Mouse (Mus musculus): ENCODE results near the gene Kcnma1. TPM values are rescaled to one million over a fixed set of nuclear protein-coding genes. Genes with fewer than 3 reads are reported as not detected.

Kcnma1 gene
- total RNA-seq, 2 experiments from 2014 or later, result 32.4 to 53.7 TPM

DNA sequence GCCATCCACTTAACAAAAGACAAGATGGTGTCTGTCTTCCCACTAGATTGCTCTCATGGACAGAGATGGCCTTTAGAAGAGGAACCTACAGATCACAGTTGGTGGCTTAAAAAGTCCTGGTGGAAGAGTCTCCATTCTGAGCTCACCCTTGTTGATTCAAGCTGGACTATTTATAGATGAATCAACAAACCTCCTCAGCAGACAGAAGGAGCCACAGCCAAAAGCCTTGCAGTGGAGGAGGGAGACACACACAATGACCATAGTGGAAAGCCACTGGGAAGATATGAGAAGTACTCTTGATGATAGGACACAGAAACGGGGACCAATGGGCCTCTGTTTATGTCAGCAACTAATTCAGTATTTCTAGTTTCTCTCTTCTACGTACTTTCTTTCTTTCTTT, 239.7 kb downstream of the Kcnma1 start:
- DNase-seq, result no peak

GRCm38 (mm10) chr14:23772685-23773084, 241.6 kb downstream of the Kcnma1 start:
- no peak for DNase-seq

- peak; percentile 37 for DNase-seq
Measured at GRCm38 (mm10) chr14:23771794-23772193, 242.5 kb downstream of the Kcnma1 start.

DNA sequence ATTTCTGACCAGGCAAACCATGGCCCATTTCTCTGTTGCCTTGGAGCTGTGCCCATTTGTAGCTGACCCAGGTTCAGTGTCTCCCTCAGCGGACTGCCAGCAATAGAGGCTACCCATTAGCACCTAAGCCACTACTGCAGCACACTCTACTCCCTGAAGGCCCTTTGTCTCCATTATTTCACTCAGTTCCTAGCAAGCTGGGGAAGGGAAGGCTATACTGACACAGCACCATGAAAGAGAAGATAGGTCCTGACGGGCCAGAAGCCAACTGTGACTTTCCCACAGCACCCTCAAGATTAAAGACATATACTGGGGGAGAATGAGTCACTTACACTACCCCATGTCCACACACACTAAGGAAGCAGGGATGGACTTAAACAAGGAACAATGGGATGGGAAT, 251.8 kb downstream of the Kcnma1 start:
- DNase-seq, result no peak

DNA sequence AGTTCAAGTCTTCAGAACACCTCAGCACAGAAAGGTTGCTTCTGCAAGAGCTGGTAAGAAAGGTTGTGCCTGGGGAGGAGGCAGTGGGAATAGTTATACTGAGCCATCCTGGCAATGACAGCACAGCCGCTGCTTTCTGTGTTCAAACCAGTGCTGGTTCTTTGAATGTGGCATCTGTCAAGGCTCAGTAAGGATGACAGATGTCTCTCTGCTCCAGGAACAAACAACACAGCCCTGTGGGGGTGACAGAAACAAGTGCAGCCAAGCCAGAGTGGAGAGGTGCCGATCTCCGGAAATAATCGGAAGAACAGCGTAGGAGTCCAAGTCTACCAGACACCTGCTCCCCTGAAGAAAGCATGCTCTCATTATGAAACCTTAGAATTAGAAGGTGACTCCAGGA, 254.7 kb downstream of the Kcnma1 start:
- no peak for DNase-seq

GRCm38 (mm10) chr14:23758421-23758820, 255.9 kb downstream of the Kcnma1 start:
- DNase-seq, result no peak

DNA sequence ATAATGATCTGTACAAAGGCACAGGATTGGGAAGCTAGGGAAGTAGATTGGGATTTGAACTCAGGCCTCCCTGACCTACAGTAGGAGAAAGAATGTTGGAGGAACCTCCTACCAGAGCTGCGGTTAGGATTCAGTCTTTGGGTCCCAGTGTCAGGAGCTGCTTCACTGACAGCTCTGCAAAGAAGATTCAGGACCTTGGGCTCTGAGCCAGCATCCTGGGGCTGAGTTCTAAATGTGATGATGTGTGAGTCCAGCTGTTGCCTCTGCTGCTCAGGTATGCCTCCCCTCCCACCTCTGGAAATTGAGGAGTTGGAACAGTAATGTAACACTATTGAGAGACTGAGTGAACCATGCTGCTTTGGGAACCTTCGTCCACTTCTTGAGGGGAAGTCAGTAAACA, 266.3 kb downstream of the Kcnma1 start:
- no peak for DNase-seq

DNA sequence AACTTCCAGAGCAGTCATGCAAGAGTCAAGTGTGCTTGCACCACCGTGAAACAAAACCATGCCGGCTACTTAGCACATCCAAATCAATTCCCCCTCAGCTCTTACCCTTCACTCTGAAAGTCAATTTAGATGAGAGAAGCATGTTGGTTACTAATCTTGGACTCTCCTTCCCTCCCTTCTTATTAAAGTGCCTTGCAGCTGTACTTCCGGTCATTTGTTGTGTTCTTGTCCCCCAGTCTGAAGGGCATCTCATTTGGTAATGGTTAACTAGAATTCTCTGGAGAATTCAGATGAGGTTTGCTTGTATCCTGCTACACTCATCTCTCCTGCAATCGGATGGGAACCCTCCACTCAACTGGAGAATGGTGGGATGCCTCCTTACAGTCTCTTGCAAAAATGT, 267.3 kb downstream of the Kcnma1 start:
- no peak for DNase-seq

DNA sequence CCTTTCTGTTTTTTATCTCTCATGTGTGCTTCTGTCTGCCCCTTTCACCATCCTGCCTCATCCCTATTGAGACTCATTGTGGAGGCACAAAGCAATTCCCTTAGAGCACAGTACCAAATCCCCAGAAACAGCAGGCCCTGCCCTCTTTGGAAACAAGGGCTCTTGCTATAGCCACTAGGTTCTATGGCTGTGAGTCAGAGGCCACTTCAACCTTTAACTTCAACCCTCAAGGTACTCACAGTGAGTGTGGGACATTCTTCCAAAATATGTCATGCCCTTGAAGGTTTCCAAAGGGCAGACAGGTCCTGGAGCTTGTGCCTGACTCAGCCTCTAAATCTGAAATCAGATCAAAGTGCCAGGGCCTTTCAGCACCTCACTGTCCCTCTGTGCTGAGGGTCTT, 272.8 kb downstream of the Kcnma1 start:
- no peak for DNase-seq

GRCm38 (mm10) chr14:23734200-23734599, 280.1 kb downstream of the Kcnma1 start:
- DNase-seq, result no peak

DNA sequence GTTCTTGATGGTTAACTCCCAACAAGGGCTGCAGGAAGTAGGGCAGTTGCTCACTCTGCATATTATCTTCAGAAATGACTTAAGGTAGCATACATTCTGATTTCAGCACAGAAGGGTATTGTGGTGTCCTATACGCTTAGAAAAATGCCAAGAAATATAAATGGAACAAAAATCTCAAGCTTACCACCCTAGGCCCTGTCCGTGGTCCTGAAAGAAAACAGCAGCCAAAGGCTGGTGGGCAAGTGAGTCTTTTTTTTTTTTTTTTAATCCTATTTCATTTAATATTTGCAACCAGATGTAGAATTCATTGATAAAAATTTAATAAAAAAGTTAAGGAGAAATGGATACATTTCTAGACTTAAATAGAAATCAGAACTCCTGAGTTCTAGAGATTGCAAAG, 284.9 kb downstream of the Kcnma1 start:
- no peak for DNase-seq

GRCm38 (mm10) chr14:23723701-23724430, 290.4 kb downstream of the Kcnma1 start:
- no peak for DNase-seq

GRCm38 (mm10) chr14:23719246-23719645, 295.0 kb downstream of the Kcnma1 start:
- DNase-seq, result no peak

- no peak for DNase-seq
Measured at GRCm38 (mm10) chr14:23718667-23719066, 295.6 kb downstream of the Kcnma1 start.

- DNase-seq, result no peak
Measured at GRCm38 (mm10) chr14:23714396-23715131, 299.7 kb downstream of the Kcnma1 start.

GRCm38 (mm10) chr14:23712891-23713290, 301.4 kb downstream of the Kcnma1 start:
- DNase-seq, result no peak

GRCm38 (mm10) chr14:23710954-23711353, 303.3 kb downstream of the Kcnma1 start:
- DNase-seq, result no peak

DNA sequence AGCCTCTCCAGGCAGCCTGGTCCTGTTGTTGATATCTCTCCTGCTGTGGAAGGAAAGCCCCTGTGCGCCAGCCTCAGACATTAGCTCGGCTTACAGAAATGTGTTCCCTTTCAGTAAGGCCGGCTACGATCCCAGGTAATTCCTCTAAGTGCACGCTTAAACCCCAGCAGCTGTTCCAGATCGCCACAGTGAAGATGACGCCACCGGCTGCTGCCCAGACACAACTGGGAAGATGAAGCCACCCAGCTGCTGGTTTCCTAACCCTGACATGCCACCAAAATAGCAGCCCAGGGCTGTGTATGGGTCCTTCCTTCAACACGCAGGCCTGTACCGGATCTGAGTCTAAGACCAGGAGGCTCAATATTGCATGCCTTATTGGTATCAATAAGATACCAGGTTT, 307.5 kb downstream of the Kcnma1 start:
- peak; percentile 54 for DNase-seq

DNA sequence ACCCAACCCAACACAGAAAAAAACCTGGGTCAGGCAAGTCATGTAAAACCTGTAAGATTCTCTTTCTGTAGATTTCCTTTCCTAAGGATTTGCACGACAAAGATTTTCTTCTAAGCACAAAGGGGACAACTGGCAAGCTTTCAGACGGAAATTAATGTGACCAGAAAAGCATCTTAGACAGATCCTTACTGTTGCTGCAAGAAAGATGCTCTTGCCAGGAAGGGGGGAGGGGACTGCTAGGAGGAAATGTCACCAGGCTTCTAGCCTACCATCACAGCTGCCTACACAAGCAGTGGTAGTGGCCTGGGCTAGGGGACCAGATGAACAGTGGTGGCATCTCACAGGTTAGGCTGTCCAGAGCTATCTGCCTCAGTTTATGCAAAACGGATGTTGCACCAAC, 308.6 kb downstream of the Kcnma1 start:
- DNase-seq, result no peak

- no peak for DNase-seq
Measured at GRCm38 (mm10) chr14:23704303-23704702, 310.0 kb downstream of the Kcnma1 start.

GRCm38 (mm10) chr14:23696341-23696740, 317.9 kb downstream of the Kcnma1 start:
- no peak for DNase-seq

- DNase-seq, result peak; percentile 10
Measured at GRCm38 (mm10) chr14:23689681-23690080, 324.6 kb downstream of the Kcnma1 start.

DNA sequence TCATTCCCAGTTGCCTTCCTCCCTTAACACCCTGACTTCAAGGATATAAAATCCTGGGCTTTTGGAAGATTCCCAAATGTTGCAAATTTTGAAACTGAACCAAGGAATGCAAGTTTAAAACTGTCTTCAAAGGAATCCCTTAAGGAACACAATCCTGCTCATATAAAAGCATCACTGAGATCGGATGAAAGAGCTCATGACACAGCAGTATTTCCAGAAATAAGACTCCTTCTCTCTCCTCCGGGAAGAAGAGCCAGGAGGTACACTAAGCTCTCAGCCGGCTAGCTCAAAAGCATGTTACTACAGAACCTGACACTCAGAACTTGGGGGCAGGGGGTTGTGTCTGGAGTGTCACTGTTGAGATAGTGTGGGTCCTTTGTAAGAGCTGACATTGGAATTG, 325.8 kb downstream of the Kcnma1 start:
- no peak for DNase-seq

Data from gastrocnemius, postnatal 25 days (tissue).